Mouse (Mus musculus) lung, embryonic 15.5 days (tissue): ENCODE results near the gene Dmgdh. TPM values are rescaled to one million over a fixed set of nuclear protein-coding genes. Genes with fewer than 3 reads are reported as not detected.
A peak's percentile ranks its signal among the peaks of the same experiment; 100 is the strongest.

Experiments
- ATAC-seq: fragments of 200-750 bp; cut with Nextera tagmentation; 2 replicates; pipeline ENCODE4 v1.8.0; 2017; ENCODE audit warnings: moderate number of reproducible peaks, borderline replicate concordance; ENCODE audit not compliant: low FRiP score, low TSS enrichment; ENCODE audit errors: extremely low read depth
- H3K27ac ChIP-seq: fragments of 300-500 bp; sonication (generic); 2 replicates; pipeline ENCODE4 v1.5.1; 2015; ENCODE audit warnings: moderate library complexity, mild to moderate bottlenecking, inconsistent platforms
- H3K27me3 ChIP-seq: fragments of 300-500 bp; sonication (generic); 2 replicates; pipeline ENCODE4 v1.6.1; 2015; ENCODE audit warnings: inconsistent platforms
- H3K36me3 ChIP-seq: fragments of 300-500 bp; sonication (generic); 2 replicates; pipeline ENCODE4 v1.6.1; 2015; ENCODE audit warnings: inconsistent platforms
- H3K4me1 ChIP-seq: fragments of 300-500 bp; sonication (generic); 2 replicates; pipeline ENCODE4 v1.6.1; 2015; ENCODE audit warnings: inconsistent platforms
- H3K4me2 ChIP-seq: fragments of 300-500 bp; sonication (generic); 2 replicates; pipeline ENCODE4 v1.6.1; 2015; ENCODE audit warnings: inconsistent platforms, mild to moderate bottlenecking, moderate library complexity
- H3K4me3 ChIP-seq: fragments of 300-500 bp; sonication (generic); 2 replicates; pipeline ENCODE4 v1.5.1; 2015; ENCODE audit warnings: mild to moderate bottlenecking, inconsistent platforms
- H3K9ac ChIP-seq: fragments of 300-500 bp; sonication (generic); 2 replicates; pipeline ENCODE4 v1.6.1; 2015; ENCODE audit warnings: inconsistent platforms
- H3K9me3 ChIP-seq: fragments of 300-500 bp; sonication (generic); 2 replicates; pipeline ENCODE4 v1.6.1; 2016; ENCODE audit warnings: inconsistent platforms
- WGBS: fragments of 180-500 bp; shearing (Covaris S2); methylation state at CpG from one replicate; pipeline ENCODE4 v1.1.7; 2015; 5-methylcytosine and 5-hydroxymethylcytosine counted together
- microRNA-seq: library from miRNA; unstranded; fragments of <30 nt; microRNA quantifications from one replicate; pipeline ENCODE4, GENCODE M21; 2016
- polyA plus RNA-seq: library from polyadenylated mRNA; unstranded; fragments of >200 nt; fragmentation: Nextera tagmentation; extraction: Ambion mirVana; gene quantifications from 2 replicates; pipeline ENCODE4 v1.2.1, GENCODE M21; 2015

Dmgdh gene
- polyA plus RNA-seq, 1 experiment from 2014 or later, result not detected

DNA sequence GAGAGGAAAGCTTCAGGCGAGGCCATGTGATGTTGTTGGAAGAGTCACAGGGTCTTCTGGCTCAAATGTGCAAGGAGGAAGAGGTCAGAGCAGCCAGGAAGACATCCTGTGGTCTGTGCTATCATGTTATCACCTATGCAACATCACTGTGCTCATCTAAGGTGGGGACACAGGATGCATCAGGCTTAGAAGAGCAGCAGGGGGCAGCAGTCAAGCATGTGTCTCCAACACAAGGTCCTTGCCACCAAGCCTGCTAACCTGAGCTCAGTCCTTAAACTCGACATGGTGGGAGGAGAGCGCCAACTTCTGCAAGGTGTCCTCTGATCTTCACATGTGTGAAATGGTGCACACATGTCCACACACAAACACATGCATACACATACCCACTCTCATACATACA, 111.1 kb downstream of the Dmgdh start:
- H3K27ac ChIP-seq, result no peak overlapping the region
- H3K4me3 ChIP-seq, result no peak overlapping the region
- H3K27me3 ChIP-seq, result no peaks in the 10 kb centered on the region
- no peaks in the 10 kb centered on the region for H3K9me3 ChIP-seq
- H3K4me2 ChIP-seq, result no peak overlapping the region
- H3K4me1 ChIP-seq, result peaks cover 16% of the 10 kb centered on the region
- H3K36me3 ChIP-seq, result no peaks in the 10 kb centered on the region
- no peak overlapping the region for H3K9ac ChIP-seq
- no peak for ATAC-seq
- 80% methylated on average over 3 of the region's 3 CpGs for WGBS

DNA sequence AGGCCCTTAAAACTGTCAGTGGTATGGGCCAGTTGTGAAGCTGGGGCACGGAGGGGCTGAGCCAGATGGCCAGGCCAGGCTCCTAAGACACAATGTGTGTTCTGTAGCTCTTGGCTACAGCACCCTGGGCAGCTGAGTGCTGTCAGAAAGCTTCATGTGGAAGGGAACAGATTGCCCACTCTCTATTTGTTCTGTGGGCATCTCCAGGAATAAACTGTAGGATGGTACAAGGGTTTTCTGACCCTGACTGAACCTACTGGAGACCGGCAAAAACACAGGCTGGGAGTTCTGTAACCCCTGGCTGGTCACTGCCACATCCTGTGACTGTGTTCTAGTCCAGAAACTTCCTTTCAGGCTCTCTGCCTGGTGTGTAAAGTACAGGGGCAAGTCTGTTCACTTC, 111.8 kb downstream of the Dmgdh start:
- ATAC-seq, result no peak
- 76% methylated on average over 2 of the region's 2 CpGs for WGBS
- Histone ChIP-seq H3K9me3 (no peaks in the 10 kb centered on the region), H3K27me3 (no peaks in the 10 kb centered on the region), H3K4me3 (no peak overlapping the region), H3K36me3 (no peaks in the 10 kb centered on the region), H3K4me1 (peaks cover 16% of the 10 kb centered on the region), H3K4me2 (no peak overlapping the region), H3K27ac (no peak overlapping the region), H3K9ac (no peak overlapping the region)

- 36% methylated on average over 8 of the region's 8 CpGs for WGBS
- H3K27ac ChIP-seq, result no peak overlapping the region
- no peaks in the 10 kb centered on the region for H3K36me3 ChIP-seq
- no peak overlapping the region for H3K4me3 ChIP-seq
- H3K4me1 ChIP-seq, result peaks cover 16% of the 10 kb centered on the region
- H3K9ac ChIP-seq, result no peak overlapping the region
- H3K27me3 ChIP-seq, result no peaks in the 10 kb centered on the region
- no peaks in the 10 kb centered on the region for H3K9me3 ChIP-seq
- H3K4me2 ChIP-seq, result no peak overlapping the region
- no peak; the same call in 1 of the 2 replicates for ATAC-seq
Observed at GRCm38 (mm10) chr13:93787647-93788046, 113.4 kb downstream of the Dmgdh start.

DNA sequence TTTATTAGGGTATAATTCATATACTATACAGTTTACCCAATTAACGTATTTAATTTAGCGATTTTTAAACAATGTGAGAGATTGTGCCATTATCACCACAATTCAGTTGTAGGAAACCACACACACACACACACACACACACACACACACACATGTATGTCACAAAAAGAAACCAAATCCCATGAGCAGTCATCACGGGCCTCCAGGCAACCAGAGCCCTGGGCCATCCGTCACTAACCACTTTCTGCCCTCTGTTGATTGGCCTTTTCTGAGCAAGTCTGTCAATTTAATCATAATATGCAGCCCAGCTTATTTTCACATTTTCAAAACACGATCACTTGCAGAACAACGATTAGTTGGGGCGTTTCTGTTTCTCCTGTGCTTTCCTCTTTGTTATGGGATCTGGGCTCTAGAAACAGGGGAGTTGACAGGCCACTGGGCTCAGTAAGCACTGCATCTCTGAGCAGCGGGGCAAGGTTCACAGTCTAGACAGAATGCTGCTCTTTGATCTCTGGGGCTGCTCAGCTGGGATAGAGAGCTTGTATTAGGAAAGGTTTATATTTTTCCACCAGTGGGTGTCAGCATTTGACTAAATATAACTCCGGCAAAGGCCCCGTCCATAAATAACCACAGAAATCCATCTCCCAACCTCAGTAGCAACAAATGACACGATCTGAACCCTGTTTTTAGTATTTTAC, 118.9 kb downstream of the Dmgdh start:
- peaks cover 9% of the 10 kb centered on the region; the same call in 1 of the 2 replicates for H3K4me1 ChIP-seq
- 44% methylated on average over 11 of the region's 11 CpGs for WGBS
- no peaks in the 10 kb centered on the region for H3K27me3 ChIP-seq
- no peak overlapping the region for H3K4me3 ChIP-seq
- H3K27ac ChIP-seq, result no peak overlapping the region
- H3K36me3 ChIP-seq, result no peaks in the 10 kb centered on the region
- peak; percentile 75; the same call in 1 of the 2 replicates for ATAC-seq
- no peak overlapping the region for H3K4me2 ChIP-seq
- H3K9ac ChIP-seq, result no peak overlapping the region
- no peaks in the 10 kb centered on the region for H3K9me3 ChIP-seq

DNA sequence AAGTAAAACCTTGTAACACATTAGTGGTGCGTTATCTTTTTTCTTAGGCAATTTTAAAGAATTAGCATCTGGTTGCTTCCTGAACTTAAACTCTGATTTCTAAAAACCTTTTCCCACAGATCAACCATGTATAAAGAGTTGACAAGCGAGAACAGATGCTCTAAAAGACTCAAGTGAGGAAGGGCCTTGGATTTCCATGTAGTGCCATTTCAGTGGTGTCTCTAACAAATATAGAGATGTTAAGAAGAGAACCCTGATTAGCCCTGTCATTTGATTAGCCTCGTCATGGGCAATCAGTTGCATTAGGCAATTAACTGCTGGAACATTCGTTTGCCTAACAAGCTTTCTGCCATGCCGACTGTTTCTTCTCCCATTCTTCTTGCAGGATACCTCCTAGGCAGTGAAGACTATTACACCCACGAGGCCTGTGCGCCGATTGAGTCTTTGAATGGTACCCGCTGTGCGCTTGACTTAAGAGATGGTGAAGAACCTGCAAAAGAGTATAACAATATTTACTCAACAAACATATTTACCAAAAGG, 119.5 kb downstream of the Dmgdh start:
- WGBS, result 82% methylated on average over 10 of the region's 10 CpGs
- H3K36me3 ChIP-seq, result 0 out of 2 replicates have a peak, but pooled peaks cover 3% of the 10 kb centered on the region
- H3K9me3 ChIP-seq, result no peaks in the 10 kb centered on the region
- H3K27ac ChIP-seq, result no peak overlapping the region
- ATAC-seq, result no peak
- H3K4me2 ChIP-seq, result no peak overlapping the region
- H3K27me3 ChIP-seq, result no peaks in the 10 kb centered on the region
- H3K9ac ChIP-seq, result no peak overlapping the region
- peaks cover 9% of the 10 kb centered on the region; the same call in 1 of the 2 replicates for H3K4me1 ChIP-seq
- no peak overlapping the region for H3K4me3 ChIP-seq

- Histone ChIP-seq H3K4me3 (no peak overlapping the region), H3K27me3 (no peaks in the 10 kb centered on the region), H3K36me3 (0 out of 2 replicates have a peak, but pooled peaks cover 3% of the 10 kb centered on the region), H3K9me3 (no peaks in the 10 kb centered on the region), H3K9ac (no peak overlapping the region), H3K27ac (no peak overlapping the region), H3K4me2 (no peak overlapping the region), H3K4me1 (peaks cover 3% of the 10 kb centered on the region; the same call in 1 of the 2 replicates)
- WGBS, result 63% methylated on average over 5 of the region's 5 CpGs
- no peak for ATAC-seq
Observed at GRCm38 (mm10) chr13:93797011-93797600, 122.9 kb downstream of the Dmgdh start.

Small RNAs within 50 kb of the gene (microRNA-seq; reads per million reads assigned to microRNA genes)
- not detected for gene Mir5624

Other genes with a start within 250 kb of the Dmgdh start
- gene Jmy, start 174.6 kb upstream of the Dmgdh start, polyA plus RNA-seq, result 7.2 and 8.4 TPM in 2 replicates
- gene Bhmt, start 36.5 kb upstream of the Dmgdh start, polyA plus RNA-seq, result 0.05 and 0.55 TPM in 2 replicates
- gene Bhmt2, start 131 bp upstream of the Dmgdh start, polyA plus RNA-seq, result 0.30 TPM in 1 of 2 replicates, not detected in the other
- gene Arsb, start 97.2 kb downstream of the Dmgdh start, polyA plus RNA-seq, result 13.2 and 14.8 TPM in 2 replicates